Mouse (Mus musculus) megakaryocyte progenitor cell, adult 5-6 weeks (primary cell): ENCODE data around the gene Psma1. TPM values are rescaled to one million over a fixed set of nuclear protein-coding genes. Genes with fewer than 3 reads are reported as not detected.

ENCODE experiments used
- ATAC-seq: replicated peaks from 2 replicates; pipeline ENCODE4 v1.8.0; 2016; ENCODE audit warnings: mild to moderate bottlenecking, moderate TSS enrichment, inconsistent platforms; ENCODE audit not compliant: poor library complexity
- total RNA-seq, 2 experiments: library from RNA; stranded (forward) in 1 of 2; stranded (reverse) in 1 of 2; fragments of 157-497, 149-512 nt in 1 of 2; fragments of 200-1000 nt in 1 of 2; gene quantifications; 2 replicates each; pipeline versions ENCODE4 v1.2.3 to v1.2.4; 2015 to 2017

Psma1 gene
- total RNA-seq, 2 experiments from 2014 or later: 317 to 391 TPM

DNA sequence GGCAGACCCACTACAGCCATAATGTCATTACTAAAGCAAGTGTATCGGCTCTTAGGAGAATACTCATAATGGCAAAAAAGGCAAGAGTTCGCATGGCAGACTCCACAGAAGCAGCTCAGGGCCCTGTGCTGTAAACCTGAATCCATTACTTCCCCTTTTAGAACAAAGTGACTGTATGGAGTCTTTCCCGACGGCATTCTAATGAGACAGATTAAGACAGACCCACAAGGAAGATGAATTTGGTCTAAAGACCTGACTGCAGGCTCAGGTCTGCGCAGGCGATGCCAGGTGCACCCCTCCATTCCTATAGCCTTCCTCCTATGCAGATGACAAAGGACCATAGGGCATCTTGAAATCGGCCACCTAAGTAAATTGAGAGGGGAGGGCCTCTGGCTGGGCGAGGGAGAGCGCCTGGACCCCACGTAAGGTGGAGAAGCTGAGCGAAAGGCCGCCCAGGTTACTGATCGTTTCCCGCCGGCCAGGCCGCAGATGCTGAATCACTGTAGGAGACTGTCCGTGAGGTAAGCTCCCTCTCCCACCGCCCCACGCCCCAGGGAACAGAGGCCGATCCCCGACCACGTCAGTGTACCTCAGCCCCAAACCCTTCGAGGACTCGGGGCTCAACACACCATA is 430 bp downstream of the Psma1 start:
- peak; percentile 62 for ATAC-seq

DNA sequence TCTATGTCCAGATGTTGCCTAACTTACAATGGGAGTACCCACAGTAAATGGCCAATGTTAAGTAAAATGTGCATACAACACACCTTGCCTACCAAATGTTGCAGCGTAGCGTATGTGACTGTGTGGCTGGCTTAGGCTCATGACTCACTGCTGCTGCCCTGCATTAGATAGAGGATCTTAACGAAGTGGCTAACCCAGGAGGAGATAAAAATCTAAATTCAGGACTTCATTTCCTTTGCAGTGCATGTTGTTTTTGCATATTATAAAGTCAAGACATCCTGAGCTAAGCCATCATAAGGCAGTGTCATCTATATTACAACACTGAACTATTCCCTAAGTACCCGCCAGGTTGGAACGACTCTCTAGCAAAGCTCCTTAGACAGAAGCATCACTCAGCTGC is 7.5 kb downstream of the Psma1 start:
- ATAC-seq: no peak

DNA sequence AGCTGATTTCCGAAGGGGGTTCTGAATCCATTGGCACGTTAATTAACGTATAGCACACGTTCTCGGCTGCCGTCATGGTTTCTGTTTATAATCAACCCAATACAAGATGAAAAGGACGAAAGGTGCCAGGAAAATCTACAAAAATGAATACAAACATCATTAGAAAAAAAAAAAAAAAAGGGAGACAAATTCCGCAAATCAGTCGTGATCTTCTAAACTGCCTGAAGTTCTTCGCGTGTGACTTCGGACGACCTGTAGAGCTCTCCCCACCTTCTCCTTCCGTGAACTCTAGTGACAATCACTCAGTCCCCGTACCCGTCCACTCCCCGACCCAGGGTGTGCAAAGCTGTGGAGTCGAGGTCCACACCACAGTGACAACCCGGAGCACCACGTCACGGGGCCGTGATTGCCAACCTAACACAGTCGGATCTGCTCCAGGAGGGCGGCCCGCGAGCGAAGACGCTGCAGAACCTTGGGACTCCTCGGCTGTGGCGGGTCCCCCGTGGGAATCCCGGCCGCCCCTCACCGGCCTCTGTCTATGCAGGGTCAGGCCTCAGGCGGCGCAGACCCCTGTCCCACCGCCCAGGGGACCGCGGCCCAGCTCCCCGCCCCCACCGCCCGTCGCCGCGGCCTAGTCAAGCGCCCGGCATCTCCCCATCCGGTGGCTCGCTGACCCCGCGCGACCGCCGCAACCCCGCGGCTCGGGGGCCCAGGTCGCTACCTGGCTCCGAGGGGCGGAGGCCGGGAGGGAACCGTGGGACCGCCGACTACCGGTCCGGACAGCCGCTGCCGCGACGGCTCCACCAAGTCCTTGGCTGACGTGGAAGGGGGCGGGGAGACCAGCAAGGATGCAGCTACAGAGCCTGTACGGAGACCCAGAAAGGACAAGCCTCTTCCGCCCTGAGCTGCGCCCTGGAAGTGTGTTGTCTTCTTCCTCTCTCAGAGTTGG is 21.8 kb downstream of the Psma1 start, which contains the start of gene Copb1:
Gene Copb1 (minus strand): TSS at position 827 of the 949 bp plus-strand sequence.
- peak; percentile 99 for ATAC-seq

DNA sequence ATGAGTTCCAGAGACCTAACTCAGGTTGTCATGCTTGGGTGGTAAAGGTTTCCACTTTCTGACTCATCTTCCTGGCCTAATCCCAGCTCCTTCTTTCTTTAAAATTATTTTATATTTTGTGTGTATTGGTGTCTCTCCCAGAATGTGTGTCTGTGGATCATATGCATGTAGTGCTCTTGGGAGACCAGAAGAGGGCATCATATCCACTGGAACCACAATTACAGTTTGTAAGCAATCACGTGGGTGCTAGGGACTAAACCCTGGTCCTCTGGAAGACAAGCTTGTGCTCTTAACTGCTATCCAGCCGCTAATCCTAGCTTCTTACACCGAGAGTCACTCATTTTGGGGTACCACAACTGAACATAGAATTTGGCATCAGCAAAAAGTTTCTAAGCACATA is 24.2 kb downstream of the Psma1 start:
- no peak for ATAC-seq

DNA sequence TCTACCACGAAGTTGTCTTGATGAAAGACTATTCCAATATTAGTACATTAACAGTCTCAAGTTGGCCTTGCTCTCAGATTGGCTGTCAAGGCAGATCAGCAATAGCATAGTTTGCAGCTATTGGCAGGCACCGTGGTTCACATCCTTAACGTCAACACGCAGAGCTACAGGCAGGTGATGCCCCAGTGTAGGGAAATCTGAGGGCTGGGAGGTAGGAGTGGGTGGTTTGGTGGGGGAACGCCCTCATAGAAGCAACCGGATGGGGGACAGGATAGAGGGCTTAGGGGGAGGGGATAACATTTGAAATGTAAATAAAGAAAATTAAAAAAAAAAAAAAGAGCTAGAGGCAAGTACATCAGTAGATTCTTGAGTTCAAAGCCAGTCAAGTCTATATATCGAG is 41.9 kb downstream of the Psma1 start:
- ATAC-seq: no peak

DNA sequence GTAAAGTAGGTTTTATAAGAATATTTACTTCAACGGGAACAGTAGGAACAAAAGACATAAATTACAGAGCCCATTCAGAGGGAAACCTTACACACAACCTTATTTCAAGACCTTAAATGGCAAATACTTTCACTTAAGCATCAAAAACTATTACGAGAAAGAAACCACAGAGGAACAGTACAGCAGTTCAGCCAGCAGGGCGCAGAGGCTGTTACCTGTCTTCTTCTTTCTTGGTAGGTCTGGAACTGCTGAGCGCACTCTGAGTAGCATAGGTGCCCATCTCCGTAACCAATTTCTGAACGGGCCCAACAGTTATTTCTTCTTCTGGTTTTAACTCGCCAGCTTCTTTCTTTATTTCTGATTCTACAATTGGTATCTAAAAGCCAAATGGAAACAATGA is 42.9 kb downstream of the Psma1 start:
- ATAC-seq: peak; percentile 52; the same call in 1 of the 2 replicates

DNA sequence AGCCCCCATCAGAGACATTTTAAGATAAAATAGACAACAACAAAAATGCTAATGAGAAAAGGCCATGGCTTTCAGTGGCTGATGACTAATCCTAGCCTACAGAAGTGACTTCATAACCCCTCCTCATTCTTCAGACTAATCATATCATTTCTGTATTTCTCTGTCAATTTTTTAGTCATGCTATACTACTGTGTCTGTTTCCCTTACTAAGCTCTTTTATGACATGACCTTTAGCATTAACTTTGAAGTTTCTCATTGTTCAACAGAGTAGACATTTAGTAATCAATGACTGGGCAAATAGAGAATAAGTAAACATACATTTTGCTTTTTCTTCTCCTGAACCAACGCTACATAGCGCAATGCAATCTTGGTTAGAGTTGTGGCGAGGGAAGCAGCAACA is 44.1 kb downstream of the Psma1 start:
- ATAC-seq: no peak

DNA sequence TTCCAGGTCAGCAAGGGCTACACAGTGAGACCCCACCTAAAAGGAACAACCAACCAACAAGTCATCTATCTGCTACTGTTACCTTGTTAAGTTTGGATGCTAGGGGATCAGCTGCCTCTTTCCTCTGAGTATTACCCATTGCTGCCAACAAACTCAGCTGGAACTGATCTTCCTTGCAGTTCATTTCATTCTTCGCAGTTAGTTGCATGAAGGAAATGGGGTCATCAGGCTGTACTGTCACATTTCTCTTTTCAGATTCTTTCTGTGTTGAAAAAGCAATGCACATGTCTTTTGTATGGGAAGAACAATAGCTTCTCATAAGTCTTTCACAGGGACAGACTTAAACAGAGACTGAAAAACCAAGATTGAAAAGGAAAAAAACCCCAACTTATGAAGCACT is 49.4 kb downstream of the Psma1 start:
- ATAC-seq: no peak

DNA sequence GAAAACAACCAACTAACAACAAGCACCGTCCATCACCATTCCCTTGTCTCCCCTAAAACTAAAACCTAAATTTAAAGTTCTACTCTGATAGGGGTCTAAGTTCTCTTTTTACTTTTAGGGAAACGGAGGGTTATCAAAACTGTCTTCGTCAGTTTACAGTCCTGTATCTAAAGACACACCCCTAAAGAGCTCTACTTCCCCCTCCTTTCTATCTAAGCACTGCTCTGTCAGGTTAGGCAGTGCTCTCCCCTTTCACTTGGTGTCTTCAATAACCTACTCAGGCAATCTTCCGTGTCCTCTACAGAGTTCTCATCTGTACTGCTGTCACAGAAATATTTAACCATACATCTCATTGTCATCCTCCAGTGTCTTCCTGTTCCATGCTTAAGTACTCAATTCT is 55.5 kb downstream of the Psma1 start:
- ATAC-seq: no peak

DNA sequence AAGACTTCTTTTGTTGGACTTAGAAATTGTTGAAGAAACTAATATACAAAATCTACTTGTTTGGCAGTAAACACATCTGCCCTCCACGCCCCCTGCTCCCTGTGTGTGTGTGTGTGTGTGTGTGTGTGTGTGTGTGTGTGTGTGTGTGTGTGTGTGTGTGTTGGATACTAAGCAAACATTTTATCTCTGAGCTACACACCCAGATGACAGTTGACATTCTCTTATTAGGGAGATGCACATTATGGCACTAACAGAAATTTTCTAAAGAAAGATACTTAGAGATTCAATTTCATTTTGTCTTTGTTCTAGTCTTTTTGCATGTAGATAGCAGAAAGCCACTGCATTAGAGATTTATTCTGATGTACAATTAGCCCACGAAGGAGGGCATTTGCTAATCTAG is 59.0 kb downstream of the Psma1 start:
- ATAC-seq: peak; percentile 60

Other genes with a start within 250 kb of the Psma1 start
- gene Rras2, start 158.3 kb downstream of the Psma1 start, total RNA-seq (2015): 1.7 and 3.7 TPM in 2 replicates
- gene Rras2, start 158.3 kb downstream of the Psma1 start, total RNA-seq (2017): 1.5 and 1.7 TPM in 2 replicates
- gene Copb1, start 21.4 kb downstream of the Psma1 start, total RNA-seq (2015): 159 and 184 TPM in 2 replicates
- gene Copb1, start 21.4 kb downstream of the Psma1 start, total RNA-seq (2017): 81.4 and 82.4 TPM in 2 replicates
- gene Pde3b, start 139.2 kb upstream of the Psma1 start, total RNA-seq (2015): 9.8 and 13.0 TPM in 2 replicates
- 12.0 and 14.5 TPM in 2 replicates for gene Pde3b, start 139.2 kb upstream of the Psma1 start, total RNA-seq (2017)